Mouse (Mus musculus) common myeloid progenitor, adult 5-6 weeks (primary cell): ENCODE measurements at regions not wholly inside any gene's neighbourhood (a gene's known extent, or its start where the extent isn't known, plus 50 kb on each side); places are given as distances from the start of the nearest gene placed in this dataset.

Source experiments
- ATAC-seq: replicated peaks from 2 replicates; pipeline ENCODE4 v1.8.0; 2016; ENCODE audit warnings: low read depth, mild to moderate bottlenecking, moderate TSS enrichment, inconsistent platforms; ENCODE audit not compliant: poor library complexity, severe bottlenecking

GRCm38 (mm10) chr2:57772315-57772714 lies 225.4 kb upstream of the Galnt5 start:
- ATAC-seq: peak; percentile 80

GRCm38 (mm10) chr2:57776154-57776553 lies 221.5 kb upstream of the Galnt5 start:
- no peak for ATAC-seq

GRCm38 (mm10) chr2:57780836-57781235 lies 216.8 kb upstream of the Galnt5 start:
- ATAC-seq: no peak

- no peak for ATAC-seq
Measured at GRCm38 (mm10) chr2:57793519-57794296, 204.0 kb upstream of the Galnt5 start.

- no peak for ATAC-seq
Measured at GRCm38 (mm10) chr2:57799279-57799678, 198.4 kb upstream of the Galnt5 start.

GRCm38 (mm10) chr2:57807911-57808310 lies 189.8 kb upstream of the Galnt5 start:
- ATAC-seq: no peak

- no peak for ATAC-seq
Measured at GRCm38 (mm10) chr2:57812996-57813395, 184.7 kb upstream of the Galnt5 start.

GRCm38 (mm10) chr2:57820343-57820742 lies 177.3 kb upstream of the Galnt5 start:
- ATAC-seq: no peak

GRCm38 (mm10) chr2:57820923-57821322 lies 176.8 kb upstream of the Galnt5 start:
- no peak for ATAC-seq

GRCm38 (mm10) chr2:57828284-57828683 lies 169.4 kb upstream of the Galnt5 start:
- ATAC-seq: no peak

- 0 out of 2 replicates have a peak, but pooled peaks have one; percentile 39 for ATAC-seq
Measured at GRCm38 (mm10) chr2:57832565-57833355, 164.9 kb upstream of the Galnt5 start.

GRCm38 (mm10) chr2:57845135-57845534 lies 152.5 kb upstream of the Galnt5 start:
- no peak for ATAC-seq

GRCm38 (mm10) chr2:57847707-57848106 lies 150.0 kb upstream of the Galnt5 start:
- ATAC-seq: no peak

- ATAC-seq: no peak
Measured at GRCm38 (mm10) chr2:57849338-57850057, 148.2 kb upstream of the Galnt5 start.

- no peak for ATAC-seq
Measured at GRCm38 (mm10) chr2:57850058-57850400, 147.7 kb upstream of the Galnt5 start.

- ATAC-seq: no peak
Measured at GRCm38 (mm10) chr2:57856524-57857107, 141.1 kb upstream of the Galnt5 start.

GRCm38 (mm10) chr2:57865289-57865688 lies 132.4 kb upstream of the Galnt5 start:
- no peak for ATAC-seq

- no peak for ATAC-seq
Measured at GRCm38 (mm10) chr2:57868046-57868445, 129.6 kb upstream of the Galnt5 start.

- no peak for ATAC-seq
Measured at GRCm38 (mm10) chr2:57900168-57900567, 97.5 kb upstream of the Galnt5 start.

- no peak for ATAC-seq
Measured at GRCm38 (mm10) chr2:57900580-57901247, 97.0 kb upstream of the Galnt5 start.
